Mouse (Mus musculus) hindbrain, postnatal 0 days (tissue): Measurements from ENCODE around the gene Mlip. TPM values are rescaled to one million over a fixed set of nuclear protein-coding genes. Genes with fewer than 3 reads are reported as not detected.
"Not testable (repeated sequence)": the region's sequence is repeated elsewhere in the genome, so short reads cannot be mapped to it uniquely, and the experiment has no call there.

Experiments used
- ATAC-seq: fragments of 200-750 bp; cut with Nextera tagmentation; 2 replicates; pipeline ENCODE4 v1.8.0; 2017; ENCODE audit warnings: mild to moderate bottlenecking, moderate TSS enrichment, moderate library complexity
- DNase-seq: peaks from one replicate; pipeline ENCODE4 v3.0.0-alpha.2; 2015; ENCODE audit warnings: low spot score
- H3K27ac ChIP-seq: fragments of 300-500 bp; sonication (generic); 2 replicates; pipeline ENCODE4 v1.5.1; 2014; ENCODE audit warnings: mild to moderate bottlenecking
- H3K27me3 ChIP-seq: fragments of 300-500 bp; sonication (generic); 2 replicates; pipeline ENCODE4 v1.6.1; 2014; ENCODE audit warnings: low read length, mixed read lengths; ENCODE audit not compliant: insufficient read depth
- H3K36me3 ChIP-seq: fragments of 300-500 bp; sonication (generic); 2 replicates; pipeline ENCODE4 v1.6.1; 2014; ENCODE audit warnings: low read length, mixed read lengths; ENCODE audit not compliant: insufficient read depth
- H3K4me1 ChIP-seq: fragments of 300-500 bp; sonication (generic); 2 replicates; pipeline ENCODE4 v1.6.1; 2014; ENCODE audit warnings: antibody characterized with exemption, low read length, mixed read lengths; ENCODE audit not compliant: insufficient read depth
- H3K4me2 ChIP-seq: fragments of 300-500 bp; sonication (generic); 2 replicates; pipeline ENCODE4 v1.6.1; 2014; ENCODE audit warnings: low read depth, mild to moderate bottlenecking, low read length, moderate library complexity, mixed read lengths
- H3K4me3 ChIP-seq: fragments of 300-500 bp; sonication (generic); 2 replicates; pipeline ENCODE4 v1.5.1; 2014; ENCODE audit warnings: low read length
- H3K9ac ChIP-seq: fragments of 300-500 bp; sonication (generic); replicated peaks from 2 replicates; pipeline ENCODE4 v1.6.1; 2014; ENCODE audit warnings: mild to moderate bottlenecking, low read length, moderate library complexity, mixed read lengths
- H3K9me3 ChIP-seq: fragments of 300-500 bp; sonication (generic); 2 replicates; pipeline ENCODE4 v1.6.1; 2016; ENCODE audit warnings: low read length, mixed read lengths
- CTCF ChIP-seq: IDR thresholded peaks from 2 replicates; pipeline ENCODE4 v1.5.1; 2016; ENCODE audit warnings: antibody characterized with exemption, control low read depth, low read depth
- WGBS: fragments of 180-500 bp; shearing (Covaris S2); extraction: QIAGEN DNeasy Blood & Tissue Kit; methylation state at CpG from one replicate; pipeline ENCODE4 v1.1.7; 2014; 5-methylcytosine and 5-hydroxymethylcytosine counted together
- polyA plus RNA-seq: library from polyadenylated mRNA; unstranded; fragments of >200 nt; fragmentation: Nextera tagmentation; extraction: Ambion mirVana; gene quantifications from 2 replicates; pipeline ENCODE4 v1.2.1, GENCODE M21; 2015
- total RNA-seq: library from RNA; depleted of rRNA; stranded (reverse); fragments of >200 nt; gene quantifications from 2 replicates; pipeline ENCODE4 v1.2.3, GENCODE M21; 2014; rRNA removed

Mlip gene
- total and polyA plus RNA-seq, 2 experiments from 2014 or later, result 2.1 to 2.5 TPM

GRCm38 (mm10) chr9:77119735-77120134 is 233.0 kb downstream of the Mlip start:
- Histone ChIP-seq H3K27me3 (no peaks in the 10 kb centered on the region), H3K9me3 (no peaks in the 10 kb centered on the region), H3K9ac (no peak overlapping the region), H3K27ac (no peak overlapping the region), H3K4me3 (no peak overlapping the region), H3K4me1 (no peaks in the 10 kb centered on the region), H3K36me3 (no peaks in the 10 kb centered on the region), H3K4me2 (no peak overlapping the region)
- TF ChIP-seq CTCF, result no peak
- DNase-seq (no peak), ATAC-seq (no peak)
- WGBS, result 81% methylated on average over 1 of the region's 1 CpGs

DNA sequence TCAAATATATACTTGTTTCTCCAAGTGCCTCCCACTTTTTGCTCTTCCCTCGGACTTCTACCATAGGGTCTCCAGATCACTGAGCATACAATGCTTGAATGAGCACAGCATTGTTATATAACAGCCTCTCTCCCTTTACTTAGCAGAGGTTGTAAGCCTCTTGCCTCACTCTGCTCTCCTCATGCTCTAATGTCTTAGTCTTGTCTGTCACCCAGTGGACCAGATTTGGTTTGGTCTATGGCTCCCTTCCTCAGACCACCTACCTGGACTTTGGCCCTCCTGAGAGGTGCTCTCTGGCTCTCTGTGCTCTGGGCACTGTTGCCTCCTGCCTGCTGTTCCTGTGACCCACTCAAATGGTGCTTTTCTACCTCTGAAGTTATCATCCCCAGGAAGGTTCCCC is 255.9 kb downstream of the Mlip start:
- no peaks in the 10 kb centered on the region for H3K36me3 ChIP-seq
- no peak for ATAC-seq
- WGBS, result 63% methylated on average over 1 of the region's 1 CpGs
- H3K4me3 ChIP-seq, result no peak overlapping the region
- no peak overlapping the region for H3K9ac ChIP-seq
- H3K9me3 ChIP-seq, result no peaks in the 10 kb centered on the region
- no peak overlapping the region for H3K4me2 ChIP-seq
- no peak overlapping the region for H3K27ac ChIP-seq
- DNase-seq, result no peak
- H3K4me1 ChIP-seq, result no peaks in the 10 kb centered on the region
- no peak for TF ChIP-seq CTCF
- H3K27me3 ChIP-seq, result no peaks in the 10 kb centered on the region

- not testable (repeated sequence) for H3K36me3 ChIP-seq
- WGBS, result 90% methylated on average over 1 of the region's 1 CpGs
Observed at GRCm38 (mm10) chr9:77083221-77083620, 269.5 kb downstream of the Mlip start.

GRCm38 (mm10) chr9:77071676-77072075 is 281.1 kb downstream of the Mlip start:
- no peaks in the 10 kb centered on the region for H3K27me3 ChIP-seq
- 74% methylated on average over 2 of the region's 2 CpGs for WGBS
- H3K36me3 ChIP-seq, result no peaks in the 10 kb centered on the region
- H3K9me3 ChIP-seq, result no peaks in the 10 kb centered on the region
- DNase-seq (no peak), ATAC-seq (no peak)
- no peak overlapping the region for H3K4me3 ChIP-seq
- no peak overlapping the region for H3K4me2 ChIP-seq
- no peak overlapping the region for H3K9ac ChIP-seq
- TF ChIP-seq CTCF, result no peak
- H3K27ac ChIP-seq, result no peak overlapping the region
- no peaks in the 10 kb centered on the region for H3K4me1 ChIP-seq

More at GRCm38 (mm10) chr9:77083221-77083620, 269.5 kb downstream of the Mlip start:
- not testable (repeated sequence) for DNase-seq, H3K4me3 ChIP-seq, H3K27ac ChIP-seq, H3K9me3 ChIP-seq, ATAC-seq, H3K4me1 ChIP-seq, H3K4me2 ChIP-seq, H3K9ac ChIP-seq, H3K27me3 ChIP-seq

DNA sequence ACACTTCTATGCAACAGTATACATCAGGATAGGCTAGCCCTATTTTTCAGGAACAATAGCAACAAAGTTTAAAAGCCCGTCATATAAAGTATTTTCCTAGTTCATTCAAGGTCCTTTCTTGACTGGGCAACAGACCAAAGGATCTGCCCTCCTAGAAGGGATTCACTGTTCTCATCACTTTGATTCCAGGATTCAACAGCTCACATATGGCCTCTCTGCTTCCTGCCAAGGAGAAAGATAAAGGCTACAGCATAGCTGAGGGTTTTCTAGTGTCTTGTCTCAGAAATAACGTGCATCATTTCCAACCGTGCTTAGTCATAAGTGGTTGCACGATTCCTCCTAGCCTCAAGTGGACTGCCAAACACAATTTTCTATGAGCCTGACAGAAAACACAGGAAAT is 296.2 kb downstream of the Mlip start:
- Histone ChIP-seq H3K9me3 (no peaks in the 10 kb centered on the region), H3K4me2 (no peak overlapping the region), H3K36me3 (no peaks in the 10 kb centered on the region), H3K4me1 (no peaks in the 10 kb centered on the region), H3K27me3 (no peaks in the 10 kb centered on the region), H3K4me3 (no peak overlapping the region), H3K9ac (no peak overlapping the region), H3K27ac (no peak overlapping the region)
- no peak for TF ChIP-seq CTCF
- DNase-seq (peak; percentile 19), ATAC-seq (no peak)
- 49% methylated on average over 4 of the region's 4 CpGs for WGBS

- no peak overlapping the region for H3K9ac ChIP-seq
- WGBS, result 79% methylated on average over 9 of the region's 9 CpGs
- H3K4me2 ChIP-seq, result no peak overlapping the region
- no peak for TF ChIP-seq CTCF
- H3K27ac ChIP-seq, result no peak overlapping the region
- H3K9me3 ChIP-seq, result no peaks in the 10 kb centered on the region
- no peaks in the 10 kb centered on the region for H3K4me1 ChIP-seq
- ATAC-seq (no peak), DNase-seq (no peak)
- no peak overlapping the region for H3K4me3 ChIP-seq
- H3K27me3 ChIP-seq, result no peaks in the 10 kb centered on the region
- no peaks in the 10 kb centered on the region for H3K36me3 ChIP-seq
Observed at GRCm38 (mm10) chr9:77054426-77055193, 298.2 kb downstream of the Mlip start.

Other genes with a start within 250 kb of the Mlip start
- gene Lrrc1, start 191.9 kb upstream of the Mlip start, total RNA-seq, result 19.8 and 49.7 TPM in 2 replicates
- 7.4 and 7.6 TPM in 2 replicates for gene Lrrc1, start 191.9 kb upstream of the Mlip start, polyA plus RNA-seq